Mouse (Mus musculus): ENCODE measurements around the gene Gm20388.

Gene Gm20388

GRCm38 (mm10) chr8:122525004-122525403 lies 2614.4 kb downstream of the Gm20388 start:
- DNase-seq (ENCODE audit: low spot score in 2 of 2), result no peak

GRCm38 (mm10) chr8:122526084-122526483 lies 2615.4 kb downstream of the Gm20388 start:
- DNase-seq (ENCODE audit: low spot score in 2 of 2), result no peak

GRCm38 (mm10) chr8:122526526-122527170 lies 2616.0 kb downstream of the Gm20388 start:
- no peak for DNase-seq (ENCODE audit: low spot score in 2 of 2)

DNA sequence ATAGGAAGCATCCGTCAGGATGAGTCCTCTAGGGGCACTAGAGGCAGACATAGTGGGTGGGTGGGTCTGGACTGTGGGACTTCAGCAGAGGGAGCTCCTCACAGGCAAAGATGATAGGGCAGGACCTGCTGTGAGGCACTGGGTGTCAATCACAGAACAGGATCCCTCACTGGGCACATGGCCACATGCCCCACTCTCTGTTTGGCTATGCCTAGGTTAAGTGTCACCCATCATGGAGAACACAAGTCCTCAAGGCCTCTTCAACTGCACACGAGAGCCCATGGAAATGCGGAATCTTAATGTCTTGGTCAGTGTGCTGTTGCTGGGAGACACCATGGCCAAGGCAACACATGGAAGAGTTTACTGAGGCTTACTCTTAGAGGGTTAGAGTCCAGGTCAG lies 2617.3 kb downstream of the Gm20388 start:
- no peak for DNase-seq (ENCODE audit: low spot score in 2 of 2)

- no peak for DNase-seq (ENCODE audit: low spot score in 2 of 2)
These were observed 2618.5 kb downstream of the Gm20388 start for GRCm38 (mm10) chr8:122529159-122529558.

DNA sequence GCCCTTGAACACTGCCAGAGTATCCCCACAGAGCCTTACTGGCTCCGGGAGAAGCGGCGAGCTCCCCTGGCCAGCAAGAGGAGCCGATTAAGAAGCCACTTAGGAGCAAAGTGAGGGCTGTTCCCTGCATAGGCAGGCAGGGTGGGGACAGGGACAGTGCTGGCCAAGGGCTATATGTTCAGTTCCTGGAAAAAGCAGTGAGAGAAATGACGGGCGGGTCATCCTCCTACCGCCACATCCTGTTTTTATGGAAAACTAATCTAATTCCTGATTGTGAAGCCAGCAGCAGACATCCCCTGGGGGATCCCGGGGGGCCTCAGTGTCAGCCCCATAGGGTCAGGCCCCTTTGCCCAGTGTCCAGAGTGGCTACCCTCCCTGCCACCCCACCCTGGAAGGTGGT lies 2620.7 kb downstream of the Gm20388 start:
- no peak for DNase-seq (ENCODE audit: low spot score in 2 of 2)

GRCm38 (mm10) chr8:122537033-122537432 lies 2626.4 kb downstream of the Gm20388 start:
- DNase-seq (ENCODE audit: low spot score in 2 of 2), result no peak

DNA sequence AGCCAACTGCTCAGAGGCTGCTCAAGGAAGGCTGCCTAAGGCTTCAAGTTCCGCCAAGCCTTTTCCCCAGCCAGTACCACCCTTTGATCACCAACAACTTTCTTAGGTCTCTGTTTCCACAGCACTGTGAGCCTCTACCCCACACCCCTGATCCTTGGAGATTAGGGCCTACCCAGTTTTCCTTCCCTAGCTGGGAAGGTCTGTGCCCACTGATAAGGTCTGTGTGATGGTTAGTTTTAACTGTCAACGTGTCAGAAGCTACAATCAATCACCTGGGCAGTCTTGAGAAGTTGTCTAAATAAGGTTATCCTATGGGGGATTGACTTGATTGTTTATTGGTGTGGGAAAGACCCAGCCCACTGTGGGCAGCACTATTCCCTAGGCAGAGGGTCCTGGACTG lies 2627.2 kb downstream of the Gm20388 start:
- no peak for DNase-seq (ENCODE audit: low spot score in 2 of 2)

GRCm38 (mm10) chr8:122538310-122539076 lies 2627.9 kb downstream of the Gm20388 start:
- no peak for DNase-seq (ENCODE audit: low spot score in 2 of 2)

DNA sequence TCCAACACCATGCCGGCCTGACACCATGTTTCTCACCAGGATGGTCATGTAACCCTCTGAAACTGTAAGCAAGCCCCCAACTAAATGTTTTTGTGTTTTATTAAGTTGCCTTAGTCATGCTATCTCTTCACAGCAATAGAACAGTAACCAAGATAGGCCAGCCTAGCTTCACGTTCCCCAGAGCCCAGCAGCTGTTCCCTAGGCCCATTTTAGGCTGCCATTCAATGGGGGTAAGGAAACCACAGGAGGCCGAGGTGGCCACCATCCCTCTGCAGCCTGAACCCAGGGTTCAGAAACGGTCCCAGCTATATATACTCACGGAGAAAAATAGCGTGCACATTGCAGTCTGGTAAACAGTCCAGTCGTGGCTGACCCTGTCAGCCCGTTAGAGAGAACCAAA lies 2633.5 kb downstream of the Gm20388 start:
- DNase-seq (ENCODE audit: low spot score in 2 of 2), result no peak

GRCm38 (mm10) chr8:122546066-122546755 lies 2635.6 kb downstream of the Gm20388 start:
- DNase-seq (ENCODE audit: low spot score in 2 of 2), result no peak

GRCm38 (mm10) chr8:122546811-122547453 lies 2636.3 kb downstream of the Gm20388 start:
- DNase-seq (ENCODE audit: low spot score in 2 of 2), result no peak

- no peak for DNase-seq (ENCODE audit: low spot score in 2 of 2)
These were observed 2637.2 kb downstream of the Gm20388 start for GRCm38 (mm10) chr8:122547815-122548214.

DNA sequence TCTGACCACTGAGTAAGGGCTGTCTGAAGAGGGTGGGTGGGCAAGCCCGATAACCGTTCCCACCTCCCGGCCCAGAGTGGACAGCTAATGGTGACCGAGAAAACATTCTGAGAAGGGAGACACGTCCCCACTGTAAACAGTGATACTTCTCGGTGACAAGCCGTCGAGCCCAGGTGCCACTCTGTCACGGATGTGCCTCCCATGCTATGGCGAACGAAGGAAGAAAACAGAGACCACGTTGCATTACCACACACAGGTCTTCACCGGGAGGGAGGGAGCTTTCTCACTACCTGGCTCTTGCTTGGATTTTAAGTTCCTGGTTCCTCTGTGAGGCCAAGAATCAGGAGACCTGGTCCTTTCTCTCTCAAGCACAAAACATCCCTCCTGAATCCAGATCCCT lies 2637.7 kb downstream of the Gm20388 start:
- DNase-seq (ENCODE audit: low spot score in 2 of 2), result no peak

GRCm38 (mm10) chr8:122548891-122549439 lies 2638.3 kb downstream of the Gm20388 start:
- no peak for DNase-seq (ENCODE audit: low spot score in 2 of 2)

DNA sequence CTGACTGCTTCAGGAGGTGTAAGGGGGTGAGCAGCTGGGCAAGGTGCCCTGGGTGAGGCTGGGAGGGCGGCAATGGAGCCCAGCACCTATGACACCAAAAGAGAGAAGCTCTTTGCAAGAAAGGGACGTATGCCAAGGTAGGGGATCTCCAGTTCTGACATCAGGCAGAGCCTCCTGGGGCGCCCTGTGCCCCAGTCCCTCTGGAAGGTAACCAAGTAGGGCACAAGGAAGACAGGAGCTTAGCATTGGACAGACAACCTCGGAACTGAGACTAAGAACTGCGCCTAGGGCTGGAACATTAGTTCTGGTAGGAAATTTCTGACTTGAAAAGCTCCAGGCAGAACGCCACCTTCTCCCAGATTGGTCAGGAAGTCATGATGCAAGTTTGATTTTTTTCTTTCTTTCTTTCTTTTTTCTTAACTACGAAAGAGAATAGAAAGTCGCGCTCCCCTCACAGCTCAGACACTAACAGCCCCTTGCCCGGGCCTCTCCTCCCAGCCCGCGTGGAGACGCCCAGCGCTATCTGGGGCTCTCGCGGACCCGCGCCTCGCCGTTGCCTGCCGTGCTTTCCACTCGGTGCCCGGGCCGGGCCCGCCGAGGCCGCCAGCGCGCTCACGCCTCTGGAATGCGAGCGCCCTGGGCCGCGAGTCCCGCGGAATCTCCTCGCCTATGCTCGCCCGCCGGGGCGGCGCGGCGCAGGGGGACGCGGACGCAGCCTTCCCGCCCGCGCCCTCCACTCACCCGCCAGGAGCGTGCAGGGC lies 2639.8 kb downstream of the Gm20388 start:
- no peak for DNase-seq (ENCODE audit: low spot score in 2 of 2)

DNA sequence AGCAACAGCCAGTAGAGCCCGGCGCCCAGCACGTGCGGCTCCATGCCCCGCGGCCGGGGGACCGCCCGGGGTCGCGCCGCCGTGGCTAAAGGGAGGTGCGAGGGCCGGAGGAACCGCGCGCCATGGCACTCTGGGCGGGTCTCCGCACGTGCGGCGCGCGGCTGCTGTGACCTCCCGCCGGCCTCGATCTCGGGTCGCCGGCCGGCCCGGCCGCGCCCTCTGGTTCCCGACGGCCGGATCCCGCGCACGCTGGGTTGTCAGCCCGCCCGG lies 2640.3 kb downstream of the Gm20388 start:
- DNase-seq (ENCODE audit: low spot score in 2 of 2), result no peak

DNA sequence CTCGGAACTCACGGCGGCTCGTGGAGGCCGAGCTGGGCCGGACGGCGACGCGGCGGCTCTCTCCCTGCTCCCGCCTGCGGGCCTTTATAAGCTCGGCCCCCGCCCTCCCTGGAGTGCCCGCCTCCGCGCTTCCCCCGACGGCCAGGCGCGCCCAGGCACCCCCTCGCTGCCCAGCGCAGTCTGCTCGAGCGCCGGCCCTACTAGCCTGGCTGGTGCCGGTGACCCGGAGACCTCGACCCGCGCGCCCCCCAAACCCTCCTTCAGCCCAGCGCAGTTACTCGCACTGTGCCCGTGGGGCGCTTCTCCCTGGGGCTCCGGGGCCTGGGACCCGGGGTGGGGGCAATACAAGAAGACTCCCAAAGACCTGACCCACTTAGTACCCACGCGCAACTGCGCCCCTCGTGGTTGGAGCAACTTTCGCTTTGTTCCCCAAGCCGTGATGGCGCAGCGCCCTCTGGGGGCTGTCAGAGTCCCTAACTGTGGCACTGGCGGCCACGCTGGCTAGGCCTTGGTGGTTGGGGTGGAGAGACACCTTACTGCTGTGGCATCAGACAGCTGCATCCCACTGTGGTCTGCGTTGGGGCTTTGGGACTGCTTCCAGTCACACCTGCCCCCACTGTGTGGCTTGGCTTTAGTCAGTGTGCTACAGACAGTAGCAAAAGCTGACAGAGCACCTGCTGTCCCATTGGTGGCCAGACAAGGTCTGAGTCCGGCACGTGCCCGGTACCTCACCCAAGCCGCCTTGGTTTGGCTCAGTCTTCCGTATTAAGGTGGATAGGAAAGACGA lies 2640.8 kb downstream of the Gm20388 start, which contains the start of gene Piezo1:
Piezo1 (minus strand) TSS at position 65 of the 787 bp plus-strand sequence.
- peak; percentile 80 to 83 for DNase-seq (ENCODE audit: low spot score in 2 of 2)

- no peak for DNase-seq (ENCODE audit: low spot score in 2 of 2)
These were observed 2644.1 kb downstream of the Gm20388 start for GRCm38 (mm10) chr8:122554786-122555185.

All from frontal cortex, postnatal 25 days (tissue).